Comparison of ENCODE assay signal across 12 mouse cellular contexts in genomic region chr12:97952204-97952603, GRCm38 (mm10).
"Had no signal": no experiment of that assay in that cellular context is flagged by ENCODE, and none has a peak within 500 bp of the region (broad histone marks: within the 10 kb centered on the region; RNA-seq: fewer than 3 reads in every experiment).

No protein-coding gene starts in this region.

- H3K9me3 ChIP-seq: limb, embryonic 10.5 days; liver, embryonic 15.5 days; midbrain, embryonic 13.5 days; stomach, embryonic 15.5 days had no signal

- H3K4me2 ChIP-seq: liver, embryonic 11.5 days; liver, embryonic 15.5 days; midbrain, embryonic 13.5 days; stomach, embryonic 15.5 days had no signal

- H3K36me3 ChIP-seq: limb, embryonic 10.5 days; liver, embryonic 15.5 days; midbrain, embryonic 13.5 days; stomach, embryonic 15.5 days had no signal

- H3K27ac ChIP-seq: limb, embryonic 10.5 days; liver, embryonic 15.5 days; midbrain, embryonic 13.5 days; stomach, embryonic 15.5 days had no signal

- H3K4me1 ChIP-seq: limb, embryonic 10.5 days; liver, embryonic 15.5 days; midbrain, embryonic 13.5 days; stomach, embryonic 15.5 days had no signal

- DNase-seq: kidney, adult 18-20 months; kidney, postnatal 10 days; kidney, postnatal 4 days; lung, adult 2 months; lung, postnatal 36 days; thymus, postnatal 36 days had no signal

- H3K4me3 ChIP-seq: limb, embryonic 10.5 days; liver, embryonic 15.5 days; midbrain, embryonic 13.5 days; stomach, embryonic 15.5 days had no signal

- ATAC-seq: lung, postnatal 0 days; midbrain, embryonic 13.5 days had no signal

- H3K27me3 ChIP-seq: liver, embryonic 15.5 days; midbrain, embryonic 13.5 days; stomach, embryonic 15.5 days had no signal

- H3K9ac ChIP-seq: liver, embryonic 15.5 days; midbrain, embryonic 13.5 days; stomach, embryonic 15.5 days had no signal
